Mouse (Mus musculus) urinary bladder, postnatal 4 days (tissue): ENCODE results near the gene Epb41.

ENCODE experiments used
- DNase-seq, 2 experiments: peaks; one replicate each; pipeline ENCODE4 v3.0.0; 2021 to 2022; ENCODE audit warnings: low spot score in 2 of 2

Epb41 gene

DNA sequence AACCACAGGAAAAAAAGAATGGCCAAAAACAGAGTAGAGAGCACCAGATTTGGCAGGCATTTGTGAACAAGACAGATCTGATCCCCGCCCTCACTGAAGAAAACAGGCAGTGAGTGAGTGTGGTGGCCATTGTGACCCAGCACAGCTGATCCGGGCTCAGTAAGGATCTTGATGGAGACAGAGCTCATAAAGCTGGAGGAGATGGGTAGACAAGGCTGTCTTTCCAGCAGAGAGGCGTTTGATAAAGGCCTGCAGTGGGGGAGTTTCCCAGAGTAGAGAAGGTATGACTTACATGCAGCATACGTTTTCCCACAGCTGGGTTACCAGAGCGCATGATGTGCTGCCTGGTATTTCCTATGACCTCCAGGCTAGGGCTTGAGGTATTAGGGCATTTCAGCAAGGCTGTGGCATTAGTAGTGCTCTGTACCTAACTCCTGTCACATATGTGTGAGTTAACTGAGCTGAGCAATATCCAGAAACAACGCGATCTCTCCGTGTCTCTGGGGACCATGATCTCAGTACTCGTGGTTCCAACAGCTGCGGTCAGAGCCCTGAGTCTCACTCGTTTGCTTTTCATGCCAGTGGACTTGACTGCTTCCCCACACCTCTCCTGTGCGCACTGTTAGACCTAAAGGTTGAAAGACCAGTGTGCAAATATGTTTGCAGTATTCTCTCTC lies 176.5 kb downstream of the Epb41 start:
- DNase-seq = no peak

DNA sequence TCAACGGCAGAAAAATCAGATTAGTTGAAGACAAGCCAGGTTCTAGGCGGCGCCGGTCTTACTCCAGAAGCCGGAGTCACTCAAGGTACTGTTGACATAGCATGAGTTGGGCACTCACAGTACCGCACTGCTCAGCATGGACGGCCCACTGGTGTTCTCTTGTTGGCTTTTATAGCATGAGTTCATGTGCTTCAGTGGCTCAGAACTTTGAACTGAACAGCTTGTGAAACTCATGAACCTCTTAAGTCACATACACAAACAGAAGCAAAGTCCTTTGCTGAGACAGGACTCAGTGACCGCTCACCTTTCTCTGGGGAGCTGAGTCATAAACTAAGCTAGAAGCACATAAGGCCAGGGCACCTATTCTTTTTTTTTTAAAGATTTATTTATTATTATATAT lies 177.3 kb downstream of the Epb41 start:
- DNase-seq = no peak

DNA sequence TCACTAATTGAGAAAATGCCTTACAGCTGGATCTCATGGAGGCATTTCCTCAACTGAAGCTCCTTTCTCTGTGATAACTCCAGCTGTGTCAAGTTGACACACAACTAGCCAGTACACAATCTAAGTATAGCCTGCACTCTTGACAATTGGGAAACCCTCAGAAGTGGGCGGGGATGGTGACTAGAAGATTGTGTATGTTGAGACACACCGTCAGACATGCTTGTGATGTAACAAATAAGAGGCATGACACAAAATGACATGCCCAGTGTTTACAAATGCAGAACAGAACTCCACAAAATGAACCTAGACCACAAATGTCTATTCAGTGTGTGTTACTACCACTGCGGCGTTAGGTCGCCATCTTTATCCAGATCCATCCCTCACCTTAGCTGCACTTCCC lies 178.0 kb downstream of the Epb41 start:
- DNase-seq = no peak

DNA sequence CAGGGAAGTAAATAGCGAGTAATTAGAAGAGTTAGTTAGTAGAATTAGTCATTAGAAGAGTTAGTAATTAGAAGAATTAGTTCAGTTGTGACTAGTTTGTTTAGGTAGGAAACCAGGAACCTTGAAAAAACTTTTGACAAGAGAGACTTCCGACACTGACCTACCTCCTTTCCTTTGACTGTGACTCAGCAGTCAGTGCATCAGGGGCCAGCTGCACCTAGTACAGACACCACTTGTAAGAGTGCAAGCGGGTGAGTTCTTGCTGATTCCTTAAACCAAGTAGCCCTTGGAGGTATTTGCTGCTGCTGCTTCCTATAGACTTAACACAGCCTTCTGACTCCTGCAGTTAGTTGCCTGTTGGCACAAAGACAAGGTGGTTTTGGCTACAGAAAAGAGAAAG lies 184.4 kb downstream of the Epb41 start:
- DNase-seq = no peak

DNA sequence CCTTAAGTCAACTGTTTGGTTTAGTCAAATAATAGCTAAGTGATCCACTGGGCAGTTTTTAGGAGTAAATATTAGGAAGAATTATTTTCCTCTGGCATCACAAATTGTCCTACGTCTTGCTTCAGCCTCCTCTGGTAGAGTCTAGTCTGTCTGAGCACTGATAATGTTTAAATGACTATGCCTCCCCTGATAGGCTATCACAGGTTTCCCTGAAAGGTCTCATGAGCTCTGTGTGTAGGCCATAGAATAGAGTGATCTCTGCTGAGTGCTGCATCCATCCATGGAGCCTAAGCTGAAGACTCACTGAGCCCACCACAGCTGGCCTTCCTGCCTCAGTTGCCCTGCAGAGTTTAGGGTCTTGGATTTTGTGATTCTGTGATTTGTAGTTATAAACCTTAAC lies 186.6 kb downstream of the Epb41 start:
- DNase-seq = no peak

DNA sequence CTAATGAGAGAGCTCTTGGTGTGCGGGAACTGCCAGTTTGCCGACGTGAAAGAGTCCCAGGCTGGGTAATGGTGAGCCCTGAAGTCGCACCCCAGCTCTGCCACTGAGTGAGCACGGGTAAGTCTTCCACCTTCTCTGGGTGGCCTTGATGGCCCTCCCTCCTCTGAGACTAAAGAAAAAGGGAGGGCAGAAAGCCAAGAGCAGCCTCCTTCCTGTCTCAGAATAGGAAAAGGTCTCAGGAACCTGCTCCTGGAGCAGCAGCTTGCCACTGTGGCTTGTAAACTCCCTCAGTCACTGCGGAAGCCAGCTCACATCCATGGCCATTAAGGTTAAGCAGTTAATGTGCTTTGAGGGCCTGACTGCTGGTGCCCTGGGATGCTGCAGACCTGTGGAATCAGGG lies 189.7 kb downstream of the Epb41 start:
- no peak for DNase-seq

DNA sequence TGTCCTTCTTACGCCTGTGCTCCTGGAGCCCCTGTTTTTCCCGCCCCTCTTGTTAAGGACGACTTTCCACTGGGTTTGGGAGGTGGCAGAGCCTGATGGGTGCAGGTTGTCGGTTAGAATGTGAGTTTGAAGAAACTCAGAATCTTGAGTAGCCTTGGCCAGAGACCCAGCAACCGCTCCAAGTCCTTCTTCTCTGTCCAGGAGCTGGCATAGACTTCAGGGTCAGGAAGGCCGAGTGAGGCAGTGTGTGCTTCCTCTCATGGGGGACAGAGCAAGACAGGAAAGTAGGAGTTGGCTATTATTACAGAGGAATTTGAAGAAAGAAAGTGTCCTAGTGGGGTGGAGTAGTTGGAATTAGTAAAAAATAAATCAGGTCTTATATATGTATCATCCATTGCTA lies 191.6 kb downstream of the Epb41 start:
- no peak for DNase-seq

DNA sequence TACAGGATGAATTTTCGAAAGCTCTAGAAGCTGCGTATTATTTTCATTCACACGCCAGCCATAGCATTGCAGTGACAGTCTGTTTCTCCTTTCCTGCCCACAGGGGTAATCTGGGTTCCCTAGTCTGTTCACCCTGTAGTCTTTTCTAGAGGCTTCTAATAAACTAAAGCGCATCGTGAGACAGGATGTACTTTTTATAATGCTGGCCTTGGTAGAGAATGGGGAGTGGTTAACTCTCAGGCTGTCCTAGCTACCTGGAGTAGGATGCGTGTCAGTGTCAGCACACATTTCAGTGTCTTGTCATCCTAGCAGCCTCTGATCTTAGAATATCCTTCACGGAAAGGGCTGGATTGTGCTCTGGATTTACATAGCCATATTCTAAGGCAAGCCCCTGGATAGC lies 193.8 kb downstream of the Epb41 start:
- DNase-seq = no peak

DNA sequence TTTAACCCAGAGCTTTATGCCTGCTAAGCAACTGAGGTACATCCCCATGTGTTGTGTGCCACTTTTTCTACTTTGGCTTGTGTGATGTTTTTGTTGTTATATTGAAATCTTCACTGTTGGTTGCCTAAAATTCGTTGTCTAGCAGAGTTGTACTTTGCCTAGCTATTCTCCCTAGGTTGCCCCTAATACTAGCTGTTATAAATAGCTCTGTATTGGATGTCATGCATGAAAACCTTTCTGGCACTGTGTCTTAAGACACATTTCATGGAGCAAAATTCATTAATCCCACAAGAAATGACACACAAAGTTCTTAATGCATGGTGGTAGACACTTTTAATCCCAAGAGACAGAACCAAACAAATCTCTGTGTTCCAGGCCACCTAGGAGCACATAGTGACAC lies 195.4 kb downstream of the Epb41 start:
- DNase-seq = no peak

DNA sequence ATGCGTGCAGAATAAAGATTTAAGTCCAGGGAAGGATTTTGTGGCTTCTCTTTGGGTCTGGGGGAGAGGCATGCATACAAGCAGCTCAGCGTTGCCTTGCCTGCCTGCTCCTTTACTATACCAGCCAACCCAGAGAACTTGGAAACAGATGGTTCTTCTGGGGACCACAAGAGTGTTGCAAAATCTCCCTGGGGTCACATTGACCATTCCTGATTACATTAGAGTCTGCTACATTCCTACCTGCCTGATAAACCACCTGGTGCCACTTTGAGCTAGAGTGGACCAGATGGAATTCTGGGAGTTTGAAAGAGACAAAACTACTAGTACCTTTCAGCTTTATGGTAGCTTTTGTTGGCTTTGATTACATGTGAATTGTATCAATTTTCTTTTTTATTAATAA lies 198.3 kb downstream of the Epb41 start:
- DNase-seq = no peak

DNA sequence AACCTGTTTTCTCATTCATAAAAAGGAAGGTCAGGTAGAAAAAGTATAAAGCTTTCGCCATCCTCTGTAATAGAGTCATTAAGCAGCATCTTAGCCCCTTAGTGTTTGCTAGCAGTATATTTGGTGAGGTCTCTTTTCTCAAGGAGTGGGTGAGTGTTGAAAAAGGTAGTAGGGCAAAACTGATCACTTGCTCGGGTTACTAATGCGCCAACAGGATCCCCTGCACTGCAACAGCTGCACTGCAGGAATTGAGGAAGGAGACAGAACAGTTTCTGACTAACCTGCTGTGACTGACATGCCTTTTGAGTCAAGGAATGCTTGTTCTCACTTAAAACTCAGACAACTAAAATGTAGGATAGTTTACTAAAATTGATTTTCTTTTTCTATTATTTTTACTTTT lies 199.9 kb downstream of the Epb41 start:
- DNase-seq = no peak

DNA sequence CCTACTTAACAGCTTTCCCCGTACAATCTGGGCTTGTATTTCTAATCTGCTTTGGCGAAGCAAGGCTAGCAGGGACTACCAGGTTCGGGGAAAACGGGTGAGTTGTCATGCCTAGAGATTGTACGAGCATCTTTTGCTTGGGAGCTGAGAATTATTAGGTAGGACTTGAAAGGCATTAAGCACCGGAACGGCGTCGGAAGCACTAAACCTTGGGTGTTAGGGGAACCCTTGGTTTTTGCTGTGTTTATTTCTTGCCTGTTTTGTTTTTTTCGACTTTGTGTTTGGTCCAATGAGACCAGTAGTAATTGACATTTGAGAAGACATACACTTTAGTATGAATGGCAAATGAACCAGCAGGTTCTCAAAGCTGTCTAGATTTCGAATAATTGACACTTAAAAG lies 200.6 kb downstream of the Epb41 start:
- DNase-seq = no peak

DNA sequence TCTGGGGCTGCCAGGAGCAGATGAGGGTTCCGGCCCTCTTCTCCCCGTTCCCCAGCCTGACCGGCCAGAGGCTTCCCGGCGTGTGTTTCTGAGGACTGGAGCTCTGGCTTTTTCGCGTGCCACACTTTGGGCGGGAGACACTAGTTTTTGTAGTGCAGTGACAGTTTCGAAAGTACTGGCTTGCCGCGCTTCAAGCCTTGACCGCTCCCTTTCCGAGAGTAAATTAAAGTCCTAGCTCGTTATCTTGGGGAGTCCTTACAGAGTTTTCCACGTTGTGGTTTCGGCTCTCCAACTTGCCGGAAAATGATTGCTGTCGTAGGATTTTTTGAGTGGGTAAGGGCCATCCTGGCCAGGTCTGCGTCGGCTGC lies 201.0 kb downstream of the Epb41 start:
- DNase-seq = no peak
